Mouse (Mus musculus) forebrain, embryonic 16.5 days (tissue): ENCODE measurements around the gene Wipf1. TPM values are rescaled to one million over a fixed set of nuclear protein-coding genes. Genes with fewer than 3 reads are reported as not detected.

Experiments
- ATAC-seq: fragments of 200-750 bp; cut with Nextera tagmentation; 2 replicates; pipeline ENCODE4 v1.8.0; 2017; ENCODE audit warnings: mild to moderate bottlenecking, moderate library complexity
- H3K27ac ChIP-seq: fragments of 300-500 bp; sonication (generic); 2 replicates; pipeline ENCODE4 v1.5.1; 2014; ENCODE audit warnings: low read length, control low read depth
- H3K27me3 ChIP-seq: fragments of 300-500 bp; sonication (generic); replicated peaks from 2 replicates; pipeline ENCODE4 v1.6.1; 2014; ENCODE audit warnings: low read length; ENCODE audit not compliant: control insufficient read depth, insufficient read depth
- H3K36me3 ChIP-seq: fragments of 300-500 bp; sonication (generic); 2 replicates; pipeline ENCODE4 v1.6.1; 2014; ENCODE audit not compliant: control insufficient read depth, insufficient read depth
- H3K4me1 ChIP-seq: fragments of 300-500 bp; sonication (generic); replicated peaks from 2 replicates; pipeline ENCODE4 v1.6.1; 2014; ENCODE audit warnings: low read length; ENCODE audit not compliant: control insufficient read depth, insufficient read depth
- H3K4me2 ChIP-seq: fragments of 300-500 bp; sonication (generic); 2 replicates; pipeline ENCODE4 v1.6.1; 2014; ENCODE audit warnings: mild to moderate bottlenecking, low read length, control low read depth
- H3K4me3 ChIP-seq: fragments of 300-500 bp; sonication (generic); replicated peaks from 2 replicates; pipeline ENCODE4 v1.5.1; 2014; ENCODE audit warnings: mild to moderate bottlenecking, low read length, control low read depth
- H3K9ac ChIP-seq: fragments of 300-500 bp; sonication (generic); replicated peaks from 2 replicates; pipeline ENCODE4 v1.6.1; 2014; ENCODE audit warnings: low read depth, low read length, control low read depth
- H3K9me3 ChIP-seq: fragments of 300-500 bp; sonication (generic); 2 replicates; pipeline ENCODE4 v1.6.1; 2016; ENCODE audit warnings: low read length; ENCODE audit not compliant: control insufficient read depth
- whole genome bisulfite sequencing: fragments of 180-500 bp; shearing (Covaris S2); extraction: QIAGEN DNeasy Blood & Tissue Kit; methylation state at CpG from one replicate; pipeline ENCODE4 v1.1.7; 2014; 5-methylcytosine and 5-hydroxymethylcytosine counted together
- polyA plus RNA-seq: library from polyadenylated mRNA; unstranded; fragments of >200 nt; fragmentation: Nextera tagmentation; extraction: Ambion mirVana; gene quantifications from 2 replicates; pipeline ENCODE4 v1.2.1, GENCODE M21; 2015

Gene Wipf1
- polyA plus RNA-seq, 1 experiment from 2014 or later, result 1.8 TPM

DNA sequence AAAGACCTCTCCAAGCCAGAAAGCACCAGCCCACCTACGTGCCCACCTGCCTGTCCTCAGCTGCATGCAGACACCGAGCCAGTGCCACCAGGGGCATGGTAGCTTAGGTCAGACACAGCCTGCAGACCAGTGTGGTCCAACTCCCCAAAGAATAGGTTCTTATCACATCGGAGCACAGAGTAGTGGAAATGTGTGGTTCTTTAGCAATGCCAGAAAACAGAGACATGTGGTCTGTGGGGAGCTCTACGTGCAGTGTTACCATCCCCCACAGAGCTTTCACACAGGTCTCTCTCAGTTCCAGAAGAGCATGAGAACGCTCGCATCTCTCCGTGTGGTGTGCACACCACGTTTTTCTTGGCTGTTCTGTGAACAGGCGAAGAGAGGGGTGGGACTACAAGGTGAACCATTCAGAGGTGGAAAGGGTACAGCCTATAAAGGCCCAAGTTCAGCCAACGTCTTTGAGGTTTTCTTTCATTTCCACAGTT, 59.3 kb downstream of the Wipf1 start:
- no peaks in the 10 kb centered on the region for H3K27me3 ChIP-seq
- H3K9me3 ChIP-seq, result no peaks in the 10 kb centered on the region
- ATAC-seq, result no peak
- no peak overlapping the region for H3K4me2 ChIP-seq
- H3K27ac ChIP-seq, result no peak overlapping the region
- H3K9ac ChIP-seq, result no peak overlapping the region
- no peaks in the 10 kb centered on the region for H3K4me1 ChIP-seq
- no peak overlapping the region for H3K4me3 ChIP-seq
- WGBS, result 72% methylated on average over 10 of the region's 10 CpGs
- H3K36me3 ChIP-seq, result no peaks in the 10 kb centered on the region

DNA sequence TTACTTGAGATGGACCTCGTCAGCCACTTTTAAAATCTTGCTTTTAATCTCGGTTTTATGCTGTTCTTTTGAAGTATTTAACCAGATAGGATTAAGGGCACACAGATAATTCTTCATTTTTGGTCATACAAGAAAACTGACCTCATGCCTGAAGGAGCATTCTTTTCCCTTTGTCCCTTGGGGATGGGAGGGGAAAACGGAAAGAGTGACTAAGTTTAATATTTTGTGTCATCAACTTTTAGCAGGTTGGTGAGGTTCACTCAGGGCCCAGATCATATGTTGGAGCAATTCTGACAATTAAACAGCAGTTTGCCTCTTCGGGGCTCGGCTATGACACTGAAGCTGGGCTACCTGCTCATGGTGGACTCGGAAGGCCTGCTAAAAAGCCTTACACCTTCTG, 60.0 kb downstream of the Wipf1 start:
- H3K27me3 ChIP-seq, result no peaks in the 10 kb centered on the region
- no peaks in the 10 kb centered on the region for H3K36me3 ChIP-seq
- no peaks in the 10 kb centered on the region for H3K9me3 ChIP-seq
- no peak overlapping the region for H3K27ac ChIP-seq
- no peak overlapping the region for H3K4me3 ChIP-seq
- ATAC-seq, result no peak
- WGBS, result 91% methylated on average over 6 of the region's 6 CpGs
- H3K9ac ChIP-seq, result no peak overlapping the region
- no peaks in the 10 kb centered on the region for H3K4me1 ChIP-seq
- H3K4me2 ChIP-seq, result no peak overlapping the region

GRCm38 (mm10) chr2:73468993-73469392, 60.5 kb downstream of the Wipf1 start:
- Histone ChIP-seq H3K4me2 (no peak overlapping the region), H3K36me3 (no peaks in the 10 kb centered on the region), H3K27me3 (no peaks in the 10 kb centered on the region), H3K4me3 (no peak overlapping the region), H3K27ac (no peak overlapping the region), H3K4me1 (no peaks in the 10 kb centered on the region), H3K9me3 (no peaks in the 10 kb centered on the region), H3K9ac (no peak overlapping the region)
- ATAC-seq, result no peak
- 91% methylated on average over 5 of the region's 5 CpGs for WGBS

- ATAC-seq, result no peak
- 85% methylated on average over 7 of the region's 7 CpGs for WGBS
- no peaks in the 10 kb centered on the region for H3K9me3 ChIP-seq
- H3K9ac ChIP-seq, result no peak overlapping the region
- H3K27ac ChIP-seq, result no peak overlapping the region
- H3K36me3 ChIP-seq, result no peaks in the 10 kb centered on the region
- no peak overlapping the region for H3K4me2 ChIP-seq
- no peak overlapping the region for H3K4me3 ChIP-seq
- H3K4me1 ChIP-seq, result no peaks in the 10 kb centered on the region
- no peaks in the 10 kb centered on the region for H3K27me3 ChIP-seq
Observed at GRCm38 (mm10) chr2:73467071-73467851, 62.3 kb downstream of the Wipf1 start.

DNA sequence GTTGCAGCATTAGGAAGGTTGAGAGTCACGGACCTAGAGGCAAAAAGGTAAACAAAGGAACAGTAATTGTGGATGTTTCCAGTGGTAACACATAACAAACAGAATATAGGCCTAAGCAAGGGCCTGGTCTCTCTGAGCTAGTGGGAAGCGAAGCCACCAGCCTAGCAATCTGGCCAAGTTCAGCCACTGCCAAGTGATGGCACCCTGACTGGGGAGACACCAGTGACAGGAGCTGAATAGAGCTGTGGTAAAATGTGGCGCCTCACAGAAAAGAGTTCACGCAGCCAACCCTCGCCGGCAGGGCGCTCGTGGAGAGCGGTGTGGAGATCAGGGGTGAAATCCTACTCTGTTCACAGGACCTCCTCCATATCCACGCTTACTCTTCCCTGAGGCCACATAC, 63.1 kb downstream of the Wipf1 start:
- no peak overlapping the region for H3K4me3 ChIP-seq
- no peaks in the 10 kb centered on the region for H3K4me1 ChIP-seq
- no peak for ATAC-seq
- 94% methylated on average over 10 of the region's 10 CpGs for WGBS
- H3K4me2 ChIP-seq, result no peak overlapping the region
- H3K27ac ChIP-seq, result no peak overlapping the region
- no peaks in the 10 kb centered on the region for H3K9me3 ChIP-seq
- no peaks in the 10 kb centered on the region for H3K36me3 ChIP-seq
- no peak overlapping the region for H3K9ac ChIP-seq
- no peaks in the 10 kb centered on the region for H3K27me3 ChIP-seq

DNA sequence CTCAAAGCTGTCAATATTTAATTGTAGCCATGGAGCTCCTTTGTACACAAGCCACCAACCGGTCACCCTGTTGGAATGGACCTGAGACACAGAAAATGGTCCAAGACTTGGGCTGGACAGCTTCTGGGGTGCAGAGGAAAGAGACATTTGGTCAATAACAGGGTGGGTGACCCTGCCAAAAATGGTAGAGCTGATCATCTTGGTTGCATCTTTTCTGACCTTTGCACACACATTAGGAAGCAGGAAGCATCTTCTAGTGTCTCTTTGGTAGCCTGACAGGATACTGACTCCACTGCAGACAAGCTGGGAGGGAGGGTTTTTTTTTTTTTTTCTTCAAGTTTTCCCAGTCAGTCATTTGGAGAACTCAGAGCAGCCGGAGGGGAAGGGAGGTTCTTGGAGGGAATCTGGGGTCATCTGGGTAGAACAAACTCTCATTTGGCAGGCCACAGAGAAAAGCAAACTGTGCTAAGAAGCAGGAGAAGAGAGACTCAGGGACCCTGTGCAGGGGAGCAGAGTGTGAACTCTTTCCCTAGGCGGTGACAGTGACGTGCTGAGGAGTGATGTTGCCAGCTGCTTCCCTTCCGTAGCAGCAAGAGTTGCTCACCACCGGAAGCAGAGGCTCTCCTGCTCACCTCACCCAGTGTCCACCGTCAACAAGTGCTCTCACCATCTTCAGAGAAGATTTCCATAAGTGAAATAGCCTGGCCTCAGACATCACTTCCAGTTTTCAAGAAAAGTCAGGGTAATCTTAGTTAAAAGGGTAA, 65.9 kb downstream of the Wipf1 start:
- Histone ChIP-seq H3K4me1 (no peaks in the 10 kb centered on the region), H3K27ac (no peak overlapping the region), H3K4me2 (no peak overlapping the region), H3K36me3 (no peaks in the 10 kb centered on the region), H3K9me3 (no peaks in the 10 kb centered on the region), H3K9ac (no peak overlapping the region), H3K27me3 (no peaks in the 10 kb centered on the region), H3K4me3 (no peak overlapping the region)
- ATAC-seq, result no peak
- WGBS, result 71% methylated on average over 7 of the region's 7 CpGs

GRCm38 (mm10) chr2:73462757-73463339, 66.7 kb downstream of the Wipf1 start:
- ATAC-seq, result no peak

GRCm38 (mm10) chr2:73462265-73462664, 67.3 kb downstream of the Wipf1 start:
- no peaks in the 10 kb centered on the region for H3K36me3 ChIP-seq
- H3K4me2 ChIP-seq, result no peak overlapping the region
- H3K9me3 ChIP-seq, result no peaks in the 10 kb centered on the region
- no peaks in the 10 kb centered on the region for H3K4me1 ChIP-seq
- WGBS, result 91% methylated on average over 2 of the region's 2 CpGs
- H3K27me3 ChIP-seq, result no peaks in the 10 kb centered on the region
- ATAC-seq, result no peak
- H3K4me3 ChIP-seq, result no peak overlapping the region
- H3K27ac ChIP-seq, result no peak overlapping the region
- no peak overlapping the region for H3K9ac ChIP-seq

More at GRCm38 (mm10) chr2:73462757-73463339, 66.7 kb downstream of the Wipf1 start:
- WGBS, result 96% methylated on average over 12 of the region's 12 CpGs
- H3K4me1 ChIP-seq, result no peaks in the 10 kb centered on the region
- no peaks in the 10 kb centered on the region for H3K36me3 ChIP-seq
- no peak overlapping the region for H3K4me3 ChIP-seq
- H3K27ac ChIP-seq, result no peak overlapping the region
- H3K9me3 ChIP-seq, result no peaks in the 10 kb centered on the region
- H3K9ac ChIP-seq, result no peak overlapping the region
- no peaks in the 10 kb centered on the region for H3K27me3 ChIP-seq
- H3K4me2 ChIP-seq, result no peak overlapping the region

- ATAC-seq, result no peak
- no peak overlapping the region for H3K9ac ChIP-seq
- WGBS, result 80% methylated on average over 3 of the region's 3 CpGs
Observed at GRCm38 (mm10) chr2:73460168-73460567, 69.4 kb downstream of the Wipf1 start.

More at GRCm38 (mm10) chr2:73460168-73460567, 69.4 kb downstream of the Wipf1 start:
- Histone ChIP-seq H3K36me3 (no peaks in the 10 kb centered on the region), H3K9me3 (no peaks in the 10 kb centered on the region), H3K4me2 (no peak overlapping the region), H3K27ac (no peak overlapping the region), H3K4me1 (no peaks in the 10 kb centered on the region), H3K27me3 (no peaks in the 10 kb centered on the region), H3K4me3 (no peak overlapping the region)
